Mouse (Mus musculus) neural tube, postnatal 0 days (tissue): ENCODE measurements around the gene ccdc198. TPM values are rescaled to one million over a fixed set of nuclear protein-coding genes. Genes with fewer than 3 reads are reported as not detected.

ENCODE experiments used
- polyA plus RNA-seq: library from polyadenylated mRNA; unstranded; fragments of >200 nt; fragmentation: Nextera tagmentation; extraction: Ambion mirVana; gene quantifications from 2 replicates; pipeline ENCODE4 v1.2.1, GENCODE M21; 2015

The ccdc198 gene
- 0.09 and 0.18 TPM in 2 replicates for polyA plus RNA-seq

DNA sequence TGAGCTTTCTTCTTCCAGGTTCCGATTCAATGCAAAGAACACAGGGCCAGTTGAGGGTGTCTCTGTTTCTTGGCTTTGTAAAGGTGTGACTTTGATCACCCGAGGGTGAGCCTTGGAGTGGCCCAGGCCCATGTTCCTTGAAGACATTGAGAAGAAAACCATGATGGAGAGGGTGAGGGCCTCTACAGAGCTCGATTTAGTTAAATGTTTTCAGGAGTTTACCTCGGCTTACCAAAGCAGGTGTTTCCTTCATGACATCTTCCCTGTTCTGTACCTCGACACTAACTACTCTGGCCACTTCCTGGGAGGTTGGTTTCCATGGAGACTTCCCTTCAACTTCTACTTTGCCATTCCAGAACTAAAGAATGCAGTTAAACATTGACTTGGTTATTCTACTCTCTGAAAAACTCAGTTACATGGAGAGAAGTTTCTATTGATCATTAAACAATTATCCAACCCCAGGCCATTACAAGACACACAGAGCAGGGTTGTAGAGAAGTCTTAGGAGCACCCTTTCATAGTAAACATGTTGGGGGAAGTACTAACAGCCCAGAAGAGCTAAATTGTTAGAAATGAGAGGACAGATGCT, at the start of gene ccdc198:
Gene ccdc198, minus strand, starts transcription at position 349 of the 589 bp plus-strand sequence.

DNA sequence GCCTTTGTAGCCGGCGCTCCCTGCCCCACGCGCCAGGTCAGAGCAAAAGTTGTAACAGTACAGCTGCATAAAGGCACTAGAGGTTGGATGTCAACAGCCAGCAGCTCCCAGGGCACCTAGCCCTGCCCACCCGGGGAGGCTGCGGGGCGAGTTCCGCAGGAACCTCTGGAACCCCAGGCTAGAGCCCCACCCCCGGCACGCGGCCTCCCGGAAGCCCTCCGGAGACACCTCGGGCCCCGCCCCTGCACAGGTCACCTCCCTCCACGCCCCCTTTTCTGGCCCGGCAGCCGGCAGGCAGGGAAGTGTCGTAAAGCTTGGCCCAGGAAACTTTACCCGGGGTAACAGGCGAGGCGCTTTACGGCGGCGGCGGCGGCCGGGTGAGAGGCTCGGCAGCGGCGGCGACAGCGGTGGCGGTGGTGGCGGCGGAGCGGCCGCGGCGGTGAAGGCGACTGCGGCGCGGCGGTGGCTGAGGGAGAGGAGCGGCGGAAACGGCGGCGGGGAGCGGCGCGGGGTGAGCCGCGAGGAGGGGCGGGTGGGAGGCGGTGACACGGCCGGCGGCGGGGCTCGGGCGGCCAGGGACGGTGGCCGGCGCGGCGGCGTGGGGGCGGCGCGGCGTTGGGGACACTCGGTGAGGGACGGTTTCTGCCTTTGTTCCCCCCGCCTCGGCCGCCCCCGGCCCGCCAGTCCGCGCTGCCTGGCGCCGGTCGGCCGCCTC, 73.2 kb downstream of the ccdc198 start, which contains the start of gene Naa30:
Gene Naa30, plus strand, starts transcription at position 360 of the 715 bp plus-strand sequence.

Other genes starting within 250 kb of the ccdc198 start
- gene Ap5m1, start 179.4 kb downstream of the ccdc198 start, polyA plus RNA-seq = 16.7 and 17.5 TPM in 2 replicates
- gene Exoc5, start 178.8 kb downstream of the ccdc198 start, polyA plus RNA-seq = 32.4 and 33.9 TPM in 2 replicates
- 11.1 and 13.2 TPM in 2 replicates for gene Naa30, start 73.2 kb downstream of the ccdc198 start, polyA plus RNA-seq